In the genomic region with DNA sequence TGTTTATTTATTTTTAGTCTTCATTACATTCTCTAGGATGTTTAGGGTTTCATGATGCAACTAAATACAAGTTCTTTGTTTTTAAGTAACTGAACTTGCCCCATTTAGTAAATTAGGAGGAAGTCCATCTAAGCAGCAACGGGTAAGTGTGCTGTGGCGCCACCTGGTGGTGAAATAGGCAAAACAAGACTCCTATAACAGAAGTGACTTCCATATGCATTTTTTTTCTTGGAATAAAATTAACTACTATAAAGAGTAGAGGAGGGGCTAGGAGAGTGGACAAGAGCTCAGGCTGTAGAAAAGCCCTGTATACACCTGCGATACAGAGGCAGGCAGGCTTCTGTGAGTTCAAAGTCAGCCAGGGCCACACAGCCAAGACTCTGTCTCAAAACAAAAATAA, we compare ENCODE assay signal across 9 mouse cellular contexts. TPM values are rescaled to one million over a fixed set of nuclear protein-coding genes. Genes with fewer than 3 reads are reported as not detected.
DNase-seq lines count a peak whose midpoint lies in the region; ATAC-seq and TF ChIP-seq lines count a peak whose summit lies in the region.
"Had no signal": no experiment of that assay in that cellular context is flagged by ENCODE, and none has a peak within 500 bp of the region (broad histone marks: within the 10 kb centered on the region; RNA-seq: fewer than 3 reads in every experiment).

No protein-coding gene starts in this region.

- peak; percentile 78 for TF ChIP-seq CTCF in forebrain, postnatal 0 days (IDR thresholded peaks at IDR 0.05; ENCODE audit: low read depth)
- peak; percentile 82 for TF ChIP-seq CTCF in midbrain, postnatal 0 days (IDR thresholded peaks at IDR 0.05)

- no peaks in the 10 kb centered on the region for H3K36me3 ChIP-seq in hindbrain, embryonic 14.5 days (replicated peaks; ENCODE audit: control insufficient read depth, insufficient read depth)
- H3K36me3 ChIP-seq in hindbrain, embryonic 12.5 days, result no peaks in the 10 kb centered on the region
- H3K36me3 ChIP-seq in forebrain, postnatal 0 days (ENCODE audit: insufficient read depth), result no peaks in the 10 kb centered on the region; the same call in 1 of the 2 replicates
- H3K36me3 ChIP-seq in intestine, embryonic 16.5 days (ENCODE audit: control insufficient read depth, insufficient read depth, low read length), result no peaks in the 10 kb centered on the region
- H3K36me3 ChIP-seq in midbrain, postnatal 0 days (ENCODE audit: insufficient read depth, low read length), result no peaks in the 10 kb centered on the region
- H3K36me3 ChIP-seq: neural tube, embryonic 13.5 days had no signal

- ATAC-seq in hindbrain, embryonic 14.5 days (ENCODE audit: low FRiP score), result no peak
- ATAC-seq in hindbrain, embryonic 12.5 days (ENCODE audit: low FRiP score), result no peak
- ATAC-seq in forebrain, postnatal 0 days, result no peak
- peak; percentile 13; the same call in 1 of the 2 replicates for ATAC-seq in intestine, embryonic 16.5 days
- no peak for ATAC-seq in midbrain, postnatal 0 days (ENCODE audit: low FRiP score)

- H3K9me3 ChIP-seq in hindbrain, embryonic 14.5 days (ENCODE audit: control insufficient read depth, low read length), result 0 out of 2 replicates have a peak, but pooled peaks cover 3% of the 10 kb centered on the region
- no peaks in the 10 kb centered on the region for H3K9me3 ChIP-seq in hindbrain, embryonic 12.5 days (replicated peaks)
- H3K9me3 ChIP-seq in forebrain, postnatal 0 days (ENCODE audit: low read length), result no peaks in the 10 kb centered on the region
- H3K9me3 ChIP-seq in intestine, embryonic 16.5 days (ENCODE audit: control insufficient read depth, low read length), result no peaks in the 10 kb centered on the region
- no peaks in the 10 kb centered on the region for H3K9me3 ChIP-seq in midbrain, postnatal 0 days (ENCODE audit: low read length)

- H3K27ac ChIP-seq in hindbrain, embryonic 14.5 days, result no peak overlapping the region
- no peak overlapping the region for H3K27ac ChIP-seq in hindbrain, embryonic 12.5 days
- no peak overlapping the region for H3K27ac ChIP-seq in forebrain, postnatal 0 days (ENCODE audit: low read depth, low read length)
- H3K27ac ChIP-seq in intestine, embryonic 16.5 days (ENCODE audit: low read length), result no peak overlapping the region
- no peak overlapping the region for H3K27ac ChIP-seq in midbrain, postnatal 0 days (ENCODE audit: low read depth, low read length)
- H3K27ac ChIP-seq: neural tube, embryonic 13.5 days had no signal

- no peaks in the 10 kb centered on the region for H3K27me3 ChIP-seq in hindbrain, embryonic 14.5 days (ENCODE audit: control insufficient read depth, insufficient read depth, low read length)
- H3K27me3 ChIP-seq in hindbrain, embryonic 12.5 days, result no peaks in the 10 kb centered on the region
- no peaks in the 10 kb centered on the region for H3K27me3 ChIP-seq in forebrain, postnatal 0 days (ENCODE audit: insufficient read depth, low read length)
- no peaks in the 10 kb centered on the region for H3K27me3 ChIP-seq in intestine, embryonic 16.5 days (replicated peaks; ENCODE audit: control insufficient read depth, insufficient read depth, low read length)
- H3K27me3 ChIP-seq in midbrain, postnatal 0 days (ENCODE audit: insufficient read depth, low read length), result no peaks in the 10 kb centered on the region
- H3K27me3 ChIP-seq: neural tube, embryonic 13.5 days had no signal

- no peak overlapping the region for H3K4me2 ChIP-seq in hindbrain, embryonic 14.5 days (replicated peaks)
- H3K4me2 ChIP-seq in hindbrain, embryonic 12.5 days (replicated peaks), result no peak overlapping the region
- H3K4me2 ChIP-seq in forebrain, postnatal 0 days (ENCODE audit: low read depth), result no peak overlapping the region
- H3K4me2 ChIP-seq in intestine, embryonic 16.5 days (ENCODE audit: low read depth, low read length), result no peak overlapping the region
- H3K4me2 ChIP-seq in midbrain, postnatal 0 days (ENCODE audit: low read depth, low read length, poor library complexity, severe bottlenecking), result no peak overlapping the region
- H3K4me2 ChIP-seq: neural tube, embryonic 13.5 days had no signal

- H3K4me1 ChIP-seq in hindbrain, embryonic 14.5 days (replicated peaks; ENCODE audit: control insufficient read depth, insufficient read depth, low read length), result no peaks in the 10 kb centered on the region
- H3K4me1 ChIP-seq in hindbrain, embryonic 12.5 days, result no peaks in the 10 kb centered on the region
- H3K4me1 ChIP-seq in forebrain, postnatal 0 days (ENCODE audit: insufficient read depth), result no peaks in the 10 kb centered on the region
- no peaks in the 10 kb centered on the region for H3K4me1 ChIP-seq in intestine, embryonic 16.5 days (ENCODE audit: control insufficient read depth, insufficient read depth, low read length)
- no peaks in the 10 kb centered on the region for H3K4me1 ChIP-seq in midbrain, postnatal 0 days (ENCODE audit: insufficient read depth, low read length)
- H3K4me1 ChIP-seq: neural tube, embryonic 13.5 days had no signal

- intact Hi-C loops in left cerebral cortex, postnatal 36 days (cut with DNase I), result loop anchor here (2.0 to 10.0 kb wide), 2 partner anchors 161 to 359 kb away; no protein-coding TSS in a partner anchor

- no peak overlapping the region for H3K9ac ChIP-seq in hindbrain, embryonic 14.5 days
- no peak overlapping the region for H3K9ac ChIP-seq in hindbrain, embryonic 12.5 days
- H3K9ac ChIP-seq in forebrain, postnatal 0 days, result no peak overlapping the region
- no peak overlapping the region for H3K9ac ChIP-seq in intestine, embryonic 16.5 days (ENCODE audit: low read depth, low read length)
- H3K9ac ChIP-seq in midbrain, postnatal 0 days (replicated peaks; ENCODE audit: low read length, poor library complexity, severe bottlenecking), result no peak overlapping the region
- H3K9ac ChIP-seq: neural tube, embryonic 13.5 days had no signal

- peak; percentile 79 for DNase-seq in hindbrain, embryonic 14.5 days (ENCODE audit: low spot score)
- peak; percentile 68 for DNase-seq in c-Kit-positive CD71-negative TER-119-negative erythroid progenitor cells, embryonic 14.5 days (ENCODE audit: low read depth)
- peak; percentile 70 for DNase-seq in forebrain, postnatal 0 days
- DNase-seq in left cerebral cortex, postnatal 36 days (ENCODE audit: low spot score in 2 of 2), result peak; percentile 46 to 74
- peak; percentile 79 for DNase-seq in midbrain, postnatal 0 days (ENCODE audit: low spot score)
- DNase-seq in spleen, postnatal 36 days (ENCODE audit: low spot score in 2 of 2), result peak; percentile 47 to 66

- WGBS in hindbrain, embryonic 14.5 days, result 30% methylated on average over 3 of the region's 3 CpGs
- 29% methylated on average over 3 of the region's 3 CpGs for WGBS in hindbrain, embryonic 12.5 days
- 24% methylated on average over 3 of the region's 3 CpGs for WGBS in forebrain, postnatal 0 days
- WGBS in intestine, embryonic 16.5 days, result 27% methylated on average over 3 of the region's 3 CpGs
- 24% methylated on average over 3 of the region's 3 CpGs for WGBS in midbrain, postnatal 0 days

- no peak overlapping the region for H3K4me3 ChIP-seq in hindbrain, embryonic 14.5 days (replicated peaks; ENCODE audit: low read length)
- no peak overlapping the region for H3K4me3 ChIP-seq in hindbrain, embryonic 12.5 days
- no peak overlapping the region for H3K4me3 ChIP-seq in forebrain, postnatal 0 days (ENCODE audit: low read depth, low read length)
- no peak overlapping the region for H3K4me3 ChIP-seq in intestine, embryonic 16.5 days (ENCODE audit: low read length)
- H3K4me3 ChIP-seq in midbrain, postnatal 0 days (ENCODE audit: low read depth, low read length), result no peak overlapping the region
- H3K4me3 ChIP-seq: neural tube, embryonic 13.5 days had no signal

RNA-seq across cellular contexts. Expression of a gene that starts 15.5 kb away (rescaled TPM):
- polyA plus RNA-seq in hindbrain, embryonic 14.5 days (2014; fragmentation: Nextera tagmentation; extraction: Ambion mirVana), result 102 and 134 TPM in 2 replicates
- polyA plus RNA-seq in hindbrain, embryonic 12.5 days (2016; fragmentation: Nextera tagmentation; extraction: Ambion mirVana), result 145 and 152 TPM in 2 replicates
- 46.3 and 54.9 TPM in 2 replicates for total RNA-seq in forebrain, postnatal 0 days (2014; rRNA removed)
- 111 and 144 TPM in 2 replicates for polyA plus RNA-seq in forebrain, postnatal 0 days (2015; fragmentation: Nextera tagmentation; extraction: Ambion mirVana)
- polyA plus RNA-seq in intestine, embryonic 16.5 days (2015; fragmentation: Nextera tagmentation; extraction: Ambion mirVana), result 136 and 142 TPM in 2 replicates
- total RNA-seq in left cerebral cortex, postnatal 36 days (2021), result 10 to 100 TPM; 31.1 to 33.9 TPM
- total RNA-seq in midbrain, postnatal 0 days (2014; rRNA removed), result 32.0 and 57.6 TPM in 2 replicates
- polyA plus RNA-seq in midbrain, postnatal 0 days (2015; fragmentation: Nextera tagmentation; extraction: Ambion mirVana), result 92.4 and 108 TPM in 2 replicates

RNA-seq across cellular contexts. Expression of a gene that starts 34.2 kb away (rescaled TPM):
- 313 and 339 TPM in 2 replicates for polyA plus RNA-seq in hindbrain, embryonic 14.5 days (2014; fragmentation: Nextera tagmentation; extraction: Ambion mirVana)
- polyA plus RNA-seq in hindbrain, embryonic 12.5 days (2016; fragmentation: Nextera tagmentation; extraction: Ambion mirVana), result 831 and 926 TPM in 2 replicates
- total RNA-seq in forebrain, postnatal 0 days (2014; rRNA removed), result 245 and 299 TPM in 2 replicates
- 187 and 229 TPM in 2 replicates for polyA plus RNA-seq in forebrain, postnatal 0 days (2015; fragmentation: Nextera tagmentation; extraction: Ambion mirVana)
- polyA plus RNA-seq in intestine, embryonic 16.5 days (2015; fragmentation: Nextera tagmentation; extraction: Ambion mirVana), result 137 and 155 TPM in 2 replicates
- 100 to 1,000 TPM; 321 to 436 TPM for total RNA-seq in left cerebral cortex, postnatal 36 days (2021)
- total RNA-seq in midbrain, postnatal 0 days (2014; rRNA removed), result 177 and 211 TPM in 2 replicates
- polyA plus RNA-seq in midbrain, postnatal 0 days (2015; fragmentation: Nextera tagmentation; extraction: Ambion mirVana), result 136 and 161 TPM in 2 replicates
